Mouse (Mus musculus) cerebellum, postnatal 36 days (tissue): Measurements from ENCODE around the gene Ankrd6.
"Not testable (repeated sequence)": the region's sequence is repeated elsewhere in the genome, so short reads cannot be mapped to it uniquely, and the experiment has no call there.

ENCODE experiments used
- DNase-seq, 2 experiments: peaks; one replicate each; pipeline ENCODE4 v3.0.0; 2021 to 2022; ENCODE audit warnings: mixed read lengths in 2 of 2

Ankrd6 gene

DNA sequence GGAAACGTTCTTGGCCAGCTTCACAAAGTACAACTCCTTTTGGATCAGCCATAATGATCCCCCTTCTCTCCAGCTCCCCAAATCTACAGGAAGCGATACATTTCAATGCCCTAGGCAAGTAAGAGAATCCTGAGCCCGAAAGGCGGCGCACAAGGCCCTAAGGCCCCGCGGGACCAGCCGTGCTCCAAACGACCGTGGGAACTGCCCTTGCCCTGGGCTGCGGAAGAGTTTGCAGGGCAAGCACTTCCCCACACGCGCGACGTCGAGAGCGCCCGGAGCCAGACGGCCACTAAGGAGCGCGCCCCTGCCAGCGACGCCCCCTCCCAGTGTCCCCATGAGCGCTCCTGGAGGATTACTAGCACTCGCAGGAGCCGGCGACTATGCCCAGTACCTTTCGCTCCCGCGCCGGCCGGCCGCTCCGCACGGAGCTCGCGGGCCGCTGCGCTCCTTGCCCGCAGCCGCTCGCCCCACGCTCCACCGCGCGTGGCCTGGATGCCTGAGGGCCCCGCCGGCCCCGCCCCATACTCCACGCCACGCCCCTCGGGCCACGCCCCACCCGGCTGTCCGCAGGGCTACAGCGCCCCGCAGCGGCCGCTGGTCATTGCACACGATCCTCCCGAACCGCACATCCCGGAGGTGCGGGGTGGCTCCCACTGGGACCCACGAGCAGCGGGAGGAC is at the start of gene Ankrd6:
Ankrd6 (minus strand) TSS at position 486 of the 679 bp plus-strand sequence.
- DNase-seq = peak; percentile 80 to 88

DNA sequence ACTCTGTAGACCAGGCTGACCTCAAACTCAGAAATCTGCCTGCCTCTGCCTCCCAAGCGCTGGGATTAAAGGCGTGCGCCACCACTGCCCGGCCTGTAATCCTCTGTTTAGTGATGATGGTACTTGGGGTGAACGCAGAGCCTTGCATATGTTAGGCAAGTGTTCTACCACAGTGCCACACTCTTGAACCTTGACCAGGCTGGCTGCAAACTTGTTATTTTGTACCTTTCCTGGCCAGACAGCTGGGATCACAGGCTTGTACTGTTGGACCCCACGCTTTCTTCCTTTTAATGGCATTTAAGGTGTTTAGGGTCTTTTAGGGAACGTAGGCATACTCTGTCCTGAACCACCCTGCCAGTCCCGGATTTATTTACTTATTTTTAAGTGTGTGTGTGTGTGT is 48.4 kb upstream of the Ankrd6 start:
- DNase-seq = no peak

DNA sequence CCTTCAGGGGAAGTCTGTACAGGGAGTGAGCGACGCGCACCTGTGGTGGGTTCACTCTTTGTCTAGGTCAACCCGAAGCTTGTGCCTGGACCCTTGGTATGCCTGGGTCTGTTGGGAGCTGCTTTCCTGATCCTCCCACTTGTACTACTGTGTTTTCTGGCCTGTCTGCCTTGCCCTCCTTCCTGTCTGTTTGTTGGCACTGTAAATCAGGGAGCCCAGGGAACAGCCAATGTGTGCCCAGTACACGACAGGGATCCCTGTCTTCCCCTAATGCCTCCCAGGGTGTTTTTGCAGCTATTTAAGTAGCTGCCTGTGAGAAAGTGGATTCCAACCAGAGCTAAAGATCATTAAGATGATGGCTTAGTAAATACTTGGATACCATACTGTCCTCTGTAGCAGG is 46.9 kb upstream of the Ankrd6 start:
- DNase-seq = no peak

DNA sequence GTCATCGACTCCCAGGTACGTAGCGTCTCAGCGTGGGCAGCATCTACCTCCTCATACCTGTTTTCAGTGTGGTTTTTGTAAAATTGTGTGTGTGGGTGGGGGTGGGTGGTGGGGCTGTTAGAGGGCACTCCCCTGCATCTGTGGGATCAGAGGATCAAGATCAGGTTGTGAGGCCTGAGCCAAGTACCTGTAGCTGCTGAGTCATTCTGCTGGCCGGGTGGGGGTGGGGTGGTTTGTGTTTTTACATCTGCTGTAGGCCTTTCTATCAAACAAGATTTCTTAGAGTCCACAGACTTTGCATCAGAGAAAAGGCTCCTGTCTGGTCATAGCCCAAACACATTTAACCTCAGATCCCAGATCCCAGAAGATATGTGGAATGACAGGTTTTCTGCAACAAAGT is 45.4 kb upstream of the Ankrd6 start:
- no peak for DNase-seq

DNA sequence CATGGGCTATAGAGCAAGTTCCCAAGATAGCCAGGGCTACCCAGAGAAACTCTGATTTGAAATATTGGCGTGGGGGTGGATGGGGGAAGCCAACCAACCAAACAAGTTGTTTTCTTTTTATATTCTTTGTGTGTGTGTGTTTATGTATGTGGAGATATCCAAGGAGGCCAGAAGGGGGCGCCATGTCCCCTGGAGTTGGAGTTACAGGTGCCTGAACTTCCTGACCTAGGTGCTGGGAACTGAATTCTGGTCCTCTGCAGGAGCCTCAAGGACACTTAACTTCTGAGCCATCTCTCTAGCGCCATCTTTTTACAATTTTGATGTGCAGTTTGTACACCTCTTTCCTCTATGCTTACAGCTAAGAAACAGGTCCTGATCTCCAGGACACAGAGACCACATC is 43.5 kb upstream of the Ankrd6 start:
- DNase-seq = no peak

DNA sequence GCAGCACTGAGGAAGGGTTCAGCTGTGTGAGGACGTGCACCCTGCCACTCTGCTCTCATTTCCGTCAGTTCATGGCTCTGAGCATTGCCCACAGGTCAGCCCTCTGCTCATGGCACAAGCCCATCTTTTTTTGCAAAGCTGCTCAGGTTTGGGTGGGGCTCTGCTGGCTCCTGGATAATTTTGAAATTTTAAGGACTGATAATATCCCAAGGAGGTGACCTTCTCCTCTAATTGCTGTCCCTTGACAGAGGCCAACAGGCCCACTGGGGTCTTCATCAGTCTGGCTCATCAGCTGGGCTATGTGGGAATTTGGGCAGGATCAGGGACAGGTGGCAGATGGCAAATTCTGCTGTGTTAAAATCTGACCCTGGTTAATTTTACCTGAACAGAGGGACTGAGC is 38.7 kb upstream of the Ankrd6 start:
- peak; percentile 43 to 54 for DNase-seq

DNA sequence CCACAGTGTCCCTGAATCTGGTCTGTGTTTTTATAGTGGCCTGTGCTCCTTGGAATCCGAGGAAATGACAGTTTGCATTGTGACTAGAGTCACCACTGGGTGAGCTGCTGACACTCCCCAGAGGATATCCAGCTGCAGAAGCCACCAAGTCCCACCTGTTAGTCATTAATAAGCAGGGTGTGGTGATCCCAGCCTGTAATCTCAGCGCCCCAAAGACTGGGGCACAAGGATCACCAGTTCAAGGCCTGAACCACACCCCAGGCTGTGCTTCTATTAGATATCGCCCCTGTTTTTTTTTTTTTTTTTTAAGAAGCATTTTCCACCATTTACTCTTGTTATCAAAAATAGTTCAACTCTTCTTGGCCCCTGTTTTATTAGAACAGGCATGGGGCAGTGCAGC is 36.4 kb upstream of the Ankrd6 start:
- no peak for DNase-seq

DNA sequence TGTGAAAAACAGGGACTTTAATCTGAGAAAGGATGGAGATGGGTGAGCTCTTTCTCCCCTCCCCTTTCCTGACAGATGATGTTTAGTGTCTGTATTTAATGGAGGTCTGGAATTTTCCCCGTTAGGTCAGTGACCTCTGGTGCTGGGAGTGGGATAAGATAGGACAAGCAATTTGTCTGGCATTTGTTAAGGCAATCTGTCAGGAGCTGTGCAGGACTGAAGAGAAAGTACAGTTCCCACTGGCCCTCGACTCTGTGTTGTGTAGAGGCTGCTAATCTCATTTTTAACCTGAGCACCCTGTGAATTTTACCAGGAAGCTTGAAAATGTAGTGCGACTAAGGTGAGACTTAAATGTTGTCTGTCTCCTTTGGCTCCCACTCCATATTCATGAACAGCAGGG is 35.0 kb upstream of the Ankrd6 start:
- no peak for DNase-seq

DNA sequence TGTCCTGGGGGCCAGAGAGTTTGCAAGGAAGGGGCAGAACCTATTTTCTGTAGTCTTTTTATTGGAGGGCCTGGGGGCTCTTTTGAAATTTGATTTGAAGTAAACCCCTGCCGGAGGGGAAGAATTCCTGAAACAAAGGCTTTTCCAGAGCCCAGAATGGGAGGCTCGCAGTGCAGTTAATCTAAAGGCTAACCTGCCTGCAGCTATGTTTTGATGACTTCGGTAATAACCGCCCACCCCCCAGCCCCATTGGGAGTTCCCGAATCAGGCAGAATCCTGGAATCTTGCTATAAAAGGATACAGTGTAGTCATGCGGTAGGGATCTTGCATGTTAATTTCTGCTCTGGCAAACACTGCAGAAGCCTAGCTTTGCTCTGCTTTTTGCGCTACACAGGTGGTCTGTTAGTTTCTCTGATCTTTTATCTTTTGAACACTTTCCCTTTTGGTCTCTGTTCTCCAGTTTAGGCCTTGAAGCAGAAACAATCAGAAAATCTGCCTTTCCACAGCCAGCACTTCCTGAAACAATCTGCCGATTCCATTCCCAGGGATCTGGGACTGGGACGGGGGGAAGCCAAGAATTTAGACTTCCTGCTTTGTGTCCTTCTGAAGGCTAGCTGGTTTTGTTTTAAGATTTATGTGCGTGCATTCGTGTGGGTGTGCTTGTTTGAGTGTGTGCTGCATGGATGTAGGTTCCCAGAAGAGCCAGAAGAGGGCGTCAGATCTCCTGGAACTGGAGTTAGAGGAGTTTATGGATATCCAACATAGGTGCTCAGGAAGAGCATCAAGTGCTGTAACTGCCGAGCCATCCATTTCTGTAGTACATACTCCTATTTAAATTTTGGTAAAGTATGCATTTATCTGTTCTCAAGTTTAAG is 34.4 kb upstream of the Ankrd6 start:
- DNase-seq = no peak

DNA sequence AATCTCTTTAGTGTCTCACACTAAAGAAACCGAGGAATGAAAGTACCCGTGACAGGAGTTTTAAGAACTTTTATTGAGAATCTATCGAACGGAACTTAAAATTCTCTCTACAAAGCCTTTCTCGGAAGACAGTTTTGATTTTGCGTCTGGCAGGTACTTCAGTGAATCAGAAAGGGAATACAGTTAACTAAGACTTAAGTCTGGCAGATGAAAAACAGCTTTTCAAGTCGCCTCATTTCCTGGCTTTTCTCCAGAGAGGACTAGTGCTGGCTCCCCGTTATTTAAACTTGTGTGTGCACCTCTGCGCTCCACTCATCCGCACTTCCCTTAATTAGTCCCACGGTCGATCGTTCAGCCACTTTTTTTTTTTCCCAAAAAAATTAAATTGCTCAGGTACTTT is 33.6 kb upstream of the Ankrd6 start:
- no peak for DNase-seq

DNA sequence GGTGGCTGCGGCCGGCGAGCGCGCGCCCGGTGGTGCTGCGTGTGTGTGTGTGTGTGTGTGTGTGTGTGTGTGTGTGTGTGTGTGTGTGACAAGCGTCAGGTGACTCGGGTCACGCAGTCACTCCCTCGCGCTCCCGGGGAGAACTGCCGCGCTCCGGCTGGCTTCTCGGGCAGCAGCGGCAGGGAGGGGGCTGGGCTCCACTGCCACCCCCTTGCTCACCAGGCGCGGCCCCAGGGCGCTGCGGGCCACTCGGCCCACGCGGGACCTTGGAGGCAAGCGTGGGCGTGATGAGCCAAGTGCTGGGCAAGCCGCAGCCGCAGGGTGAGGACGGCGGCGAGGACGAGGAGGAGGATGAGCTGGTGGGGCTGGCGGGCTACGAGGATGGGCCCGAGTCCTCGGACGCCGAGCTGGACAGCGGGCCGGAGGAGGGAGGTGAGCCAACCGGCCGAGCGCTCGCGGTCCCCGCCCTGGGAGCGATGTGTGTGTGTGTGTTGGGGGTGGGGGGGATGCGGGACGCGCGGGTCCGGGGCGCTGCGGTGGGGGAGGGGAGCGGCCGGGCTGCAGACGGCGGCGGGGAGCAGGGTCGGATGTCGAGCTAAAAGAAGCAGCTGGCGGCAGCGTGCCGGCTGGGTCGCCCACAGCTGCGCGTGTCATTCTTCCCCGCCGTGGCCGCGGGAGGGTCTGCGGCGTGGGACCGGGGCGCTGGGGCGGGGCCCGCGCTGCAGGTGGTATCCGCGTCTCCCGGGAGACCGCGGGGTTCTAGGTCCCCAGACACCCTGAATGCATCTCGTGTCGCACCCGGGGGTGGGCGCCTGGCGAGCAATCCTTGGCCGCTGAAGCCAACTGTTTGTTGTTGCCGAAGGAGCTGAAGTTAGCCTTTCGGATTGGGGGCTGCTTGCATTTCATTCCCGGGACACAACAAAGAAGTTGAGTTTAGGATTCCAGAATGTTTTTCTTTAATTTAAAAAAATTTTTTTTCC is 32.8 kb upstream of the Ankrd6 start:
- DNase-seq = peak; percentile 75 to 78

DNA sequence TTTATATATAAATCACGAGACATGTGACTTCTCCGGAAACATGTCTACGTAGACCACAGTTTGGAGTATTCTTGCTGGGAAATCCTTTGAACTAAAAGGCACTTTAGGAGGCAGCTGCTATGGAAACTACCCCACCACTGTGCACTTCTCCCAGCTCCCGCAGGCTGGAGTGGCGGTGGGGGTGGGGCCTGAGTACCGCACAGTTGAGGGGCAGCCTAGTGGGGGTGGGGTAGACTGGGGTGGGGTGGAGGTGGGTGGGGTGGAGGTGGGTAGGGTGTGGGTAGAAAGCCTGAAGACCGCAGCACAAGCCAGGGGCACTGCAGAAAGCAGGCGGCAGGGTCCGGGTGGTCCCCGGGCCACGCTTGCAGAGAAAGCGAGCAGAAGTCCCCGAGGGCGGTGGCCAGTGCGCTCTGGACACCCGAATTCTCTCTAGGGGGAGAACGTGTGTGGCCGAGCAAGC is 32.1 kb upstream of the Ankrd6 start, which contains the start of gene Rragd:
Rragd (plus strand) TSS at position 322 of the 460 bp plus-strand sequence.
- DNase-seq = no peak

DNA sequence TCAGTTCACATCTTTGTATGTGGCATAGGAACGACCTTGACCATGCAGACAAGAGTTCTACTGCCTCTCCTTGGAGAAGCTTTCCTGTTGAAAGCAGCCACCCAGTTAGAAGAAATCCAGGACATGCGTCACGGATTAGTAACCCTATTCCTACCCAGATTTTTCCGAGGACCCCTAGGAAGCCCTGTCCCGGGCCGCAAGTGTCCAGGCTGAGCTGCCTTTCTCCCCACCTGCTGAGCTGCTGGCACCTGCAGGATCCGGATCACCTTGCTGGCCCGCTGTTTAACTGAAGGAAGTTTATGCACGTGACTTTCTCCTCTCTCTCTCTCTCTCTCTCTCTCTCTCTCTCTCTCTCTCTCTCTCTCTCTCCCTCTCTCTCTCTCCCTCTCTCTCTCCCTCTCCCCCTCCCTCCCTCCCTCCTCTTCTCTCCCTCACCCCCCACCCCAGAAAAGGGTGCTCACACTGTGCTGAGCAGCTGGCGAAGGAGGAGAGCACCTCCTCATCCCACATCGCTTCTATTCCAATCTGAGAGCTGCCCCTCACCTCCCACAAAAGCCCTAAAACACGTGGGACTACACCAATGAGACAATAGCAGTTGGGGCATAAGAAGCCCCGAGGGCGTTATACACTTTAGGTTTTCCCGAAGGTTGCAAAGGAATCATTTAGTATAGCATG is 31.5 kb upstream of the Ankrd6 start:
- peak in 1 of 2 experiments; percentile 38 for DNase-seq

DNA sequence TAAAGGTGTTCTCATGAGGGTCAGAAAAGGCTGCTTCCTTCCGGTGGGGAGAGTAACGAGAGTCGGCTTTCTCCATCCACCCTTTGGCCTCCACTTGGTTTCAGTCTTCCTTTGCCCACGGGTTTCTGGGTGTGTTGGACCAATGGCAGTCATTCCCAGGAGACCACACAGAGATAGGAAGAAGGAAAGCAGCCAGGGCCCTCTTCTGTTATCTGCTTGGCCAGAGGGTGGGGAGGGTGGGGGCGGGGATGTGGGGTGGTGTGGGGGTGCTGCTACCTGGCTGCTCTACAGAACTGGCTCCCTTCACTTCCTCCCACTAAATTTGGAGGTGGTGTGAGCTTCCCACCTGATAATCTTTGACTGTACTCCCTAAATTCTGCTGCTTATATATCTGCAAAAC is 31.0 kb upstream of the Ankrd6 start:
- DNase-seq = no peak

DNA sequence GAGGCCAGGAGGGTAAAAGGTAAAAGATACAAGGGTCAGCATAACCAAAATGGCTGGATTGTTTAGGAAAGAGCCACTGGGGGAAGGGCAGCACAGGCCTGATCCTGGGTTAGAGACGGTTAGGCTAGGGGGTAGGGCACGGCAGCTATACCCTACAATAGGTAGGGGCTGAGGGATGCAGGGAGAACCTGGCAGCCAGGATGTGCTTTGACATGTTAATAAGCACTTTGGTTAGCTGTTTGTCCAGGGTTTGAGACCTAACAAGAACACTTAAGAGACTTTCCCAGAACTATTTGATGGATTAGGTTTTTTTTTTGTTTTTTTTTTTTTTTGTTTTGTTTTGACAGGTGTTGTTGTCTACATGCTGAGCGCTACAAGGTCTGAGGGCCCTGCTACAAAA is 29.4 kb upstream of the Ankrd6 start:
- DNase-seq = no peak

DNA sequence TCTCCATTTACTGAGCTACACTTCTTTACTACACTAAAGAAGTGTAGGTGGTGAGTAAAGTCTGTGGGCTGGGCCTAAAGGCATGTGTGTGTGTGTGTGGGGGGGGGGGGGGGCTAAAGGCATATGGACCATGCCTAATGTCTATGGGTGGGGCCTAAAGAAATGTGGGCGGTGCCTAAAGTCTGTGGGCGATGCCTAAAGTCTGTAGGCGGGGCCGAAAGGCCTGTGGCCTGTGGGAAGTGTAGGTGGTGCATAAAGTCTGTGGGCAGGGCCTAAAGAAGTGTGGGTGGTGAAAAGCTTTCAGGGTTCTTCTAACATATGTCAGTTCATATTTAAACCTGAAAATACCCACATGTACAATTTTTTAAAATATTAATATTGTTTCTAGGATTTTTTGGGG is 26.7 kb upstream of the Ankrd6 start:
- DNase-seq = no peak

DNA sequence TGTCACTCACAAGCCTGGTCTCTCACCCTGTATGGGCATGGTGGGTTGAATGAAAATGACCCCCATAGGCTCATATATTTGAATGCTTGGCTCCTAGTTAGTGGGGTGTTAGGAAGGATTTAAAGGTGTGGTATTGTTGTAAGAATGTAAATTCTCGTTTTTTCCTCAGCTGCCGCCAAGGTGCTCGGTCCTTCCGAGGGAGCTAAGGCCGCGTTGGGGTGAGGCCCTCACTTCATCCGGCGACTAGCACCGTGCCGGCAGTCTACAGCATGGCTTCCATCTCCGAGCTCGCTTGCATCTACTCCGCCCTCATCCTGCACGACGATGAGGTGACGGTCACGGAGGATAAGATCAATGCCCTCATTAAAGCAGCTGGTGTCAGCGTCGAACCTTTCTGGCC is 14.0 kb upstream of the Ankrd6 start:
- not testable (repeated sequence) for DNase-seq

DNA sequence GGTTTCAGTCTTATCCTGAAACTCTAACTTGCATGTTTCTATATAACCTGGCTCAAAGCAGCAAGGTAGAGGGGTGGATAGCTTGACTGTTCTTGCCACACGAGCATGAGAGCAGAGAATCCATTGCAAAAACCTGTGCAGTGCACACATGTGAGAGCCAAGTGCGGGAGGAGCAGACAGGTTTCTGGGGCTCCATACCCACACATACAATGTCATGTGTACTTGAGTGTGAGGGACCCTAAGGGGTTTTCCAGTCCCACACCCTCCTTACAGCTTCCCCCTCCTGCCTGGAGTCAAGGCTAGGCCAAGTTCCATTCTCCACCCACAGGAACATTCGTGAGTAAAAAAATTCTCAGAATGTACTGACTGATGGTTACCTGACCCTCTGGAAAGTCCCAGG is 10.8 kb upstream of the Ankrd6 start:
- DNase-seq = no peak

DNA sequence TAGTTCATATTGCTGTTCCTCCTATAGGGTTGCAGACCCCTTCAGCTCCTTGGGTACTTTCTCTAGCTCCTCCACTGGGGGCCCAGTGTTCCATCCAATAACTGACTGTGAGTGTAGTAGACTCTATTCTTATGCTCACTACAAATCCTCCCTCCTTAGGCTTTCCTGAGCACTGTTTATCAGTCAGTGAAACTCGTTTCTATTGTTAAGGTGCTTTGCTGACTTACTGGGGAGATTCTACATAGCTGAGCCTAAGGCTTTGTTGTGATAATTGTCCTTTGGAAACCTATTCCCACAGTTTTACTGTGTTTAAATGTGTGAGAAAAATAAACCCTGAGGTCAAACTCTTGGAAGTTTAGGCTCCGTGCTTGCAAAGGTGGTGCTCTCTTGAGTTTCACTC is 5.8 kb upstream of the Ankrd6 start:
- no peak for DNase-seq

DNA sequence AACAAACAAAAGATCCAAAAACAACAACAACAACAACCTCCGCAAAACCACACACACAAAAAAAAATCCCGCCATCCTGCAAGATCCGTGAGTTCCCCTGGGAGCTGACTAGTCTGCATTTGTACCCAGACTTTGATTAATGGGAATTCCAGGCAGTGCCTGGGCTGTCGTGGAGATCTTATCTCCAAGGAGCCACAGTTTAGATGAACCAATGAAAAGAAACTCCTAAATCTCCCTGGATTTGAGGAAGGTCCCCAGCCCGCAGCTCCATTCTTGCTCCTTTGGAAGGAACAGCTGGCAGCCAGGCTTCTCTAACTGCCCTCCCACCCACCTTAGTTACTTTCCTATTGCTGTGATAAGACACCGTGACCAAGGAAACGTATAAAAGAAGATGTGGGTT is 2.0 kb upstream of the Ankrd6 start:
- no peak for DNase-seq

DNA sequence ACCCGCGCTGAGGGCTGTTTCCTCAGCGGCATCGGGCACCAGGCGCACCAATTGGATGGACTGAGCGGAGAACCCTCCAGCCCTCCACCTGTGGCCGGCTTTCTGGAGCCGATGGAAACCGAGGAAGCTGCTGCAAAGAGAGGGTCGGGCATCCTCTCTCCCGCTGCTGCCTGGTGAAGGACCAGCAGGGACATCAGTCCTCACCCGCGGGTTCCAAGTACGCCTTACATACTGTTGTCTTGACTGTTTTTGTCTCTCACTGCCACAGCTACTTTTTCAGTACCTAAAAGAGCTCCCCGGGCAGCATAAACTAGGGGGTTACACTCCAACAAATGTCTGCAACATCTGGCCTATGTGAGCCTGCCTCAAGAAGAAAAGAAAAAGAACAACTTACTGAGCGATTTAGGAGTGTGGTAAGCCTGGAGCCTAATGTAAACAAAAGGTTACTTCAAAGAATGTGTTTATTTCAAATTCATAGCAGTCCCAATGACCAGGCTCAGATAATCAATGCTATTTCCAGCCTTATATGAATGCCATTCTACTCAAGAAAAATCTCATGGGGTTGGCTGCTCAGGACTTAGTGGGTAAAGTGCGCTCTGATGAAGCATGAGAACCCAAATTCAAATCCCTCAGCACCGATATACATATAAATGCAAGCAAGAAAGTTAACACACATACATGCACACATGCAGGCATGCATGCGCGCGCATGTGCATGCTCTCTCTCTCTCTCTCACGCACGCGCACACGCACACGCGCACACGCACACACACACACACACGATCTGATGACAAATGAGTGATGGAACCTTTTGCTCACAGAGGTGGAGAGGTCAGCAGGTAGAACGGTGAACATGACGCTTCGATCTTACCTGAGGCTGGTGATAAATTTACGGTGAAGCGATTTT is 647 bp upstream of the Ankrd6 start:
- peak; percentile 13 to 18 for DNase-seq
